9 mouse cellular contexts compared by ENCODE assay signal in the genomic region with DNA sequence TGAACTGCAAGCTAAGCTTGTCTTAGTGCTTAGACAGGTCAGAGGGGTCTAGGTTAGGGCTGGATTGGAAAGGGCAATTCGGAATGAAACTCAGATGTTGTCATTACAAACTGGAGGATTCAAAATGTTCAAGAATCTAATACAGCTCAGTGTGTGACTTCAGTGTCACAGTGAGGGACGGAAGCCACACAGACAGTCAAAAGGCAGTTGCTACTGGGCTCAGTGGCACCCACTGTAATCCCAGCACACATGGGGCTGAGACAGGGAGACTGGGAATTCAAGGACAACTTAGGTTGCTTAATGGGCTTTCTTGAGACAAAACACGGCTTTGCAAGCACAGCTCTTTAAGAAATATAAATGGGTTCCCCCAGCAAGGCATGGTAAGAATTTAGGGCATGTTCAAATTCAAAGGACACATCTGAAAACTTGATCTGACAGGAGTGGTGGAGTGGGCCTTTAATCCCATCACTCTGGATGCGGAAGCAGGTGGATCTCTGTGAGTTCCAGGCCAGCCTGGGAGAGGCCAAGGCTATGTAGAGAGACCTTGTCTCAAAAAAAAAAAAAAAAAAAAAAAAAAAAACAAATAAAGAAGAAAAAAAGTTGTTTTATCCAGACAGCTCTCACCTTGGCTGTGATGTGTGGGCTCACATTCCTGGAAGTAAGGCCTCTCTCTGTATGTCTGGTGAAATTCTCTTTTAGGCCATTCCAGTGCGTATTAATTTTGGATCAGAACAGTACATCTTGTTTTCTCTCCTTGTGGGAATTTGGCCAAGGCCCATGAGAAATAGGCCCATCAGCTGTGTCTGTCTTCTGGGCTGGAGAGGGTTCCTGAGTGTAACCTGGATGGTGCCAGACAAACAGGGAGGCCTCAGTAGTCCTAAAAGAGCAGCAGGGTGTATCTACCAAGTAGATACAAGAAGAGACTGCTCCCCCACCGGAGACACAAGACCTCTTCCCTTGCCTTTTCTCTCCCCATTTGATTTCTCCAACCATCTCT.
DNase-seq lines count a peak whose midpoint lies in the region; ATAC-seq lines count a peak whose summit lies in the region.
"Had no signal": no experiment of that assay in that cellular context is flagged by ENCODE, and none has a peak within 500 bp of the region (broad histone marks: within the 10 kb centered on the region; RNA-seq: fewer than 3 reads in every experiment).

No protein-coding gene starts in this region.

- no peaks in the 10 kb centered on the region for H3K36me3 ChIP-seq in kidney, embryonic 15.5 days
- H3K36me3 ChIP-seq in embryonic facial prominence, embryonic 14.5 days (ENCODE audit: control insufficient read depth, insufficient read depth, low read length), result no peaks in the 10 kb centered on the region
- no peaks in the 10 kb centered on the region for H3K36me3 ChIP-seq in hindbrain, embryonic 14.5 days (replicated peaks; ENCODE audit: control insufficient read depth, insufficient read depth)
- no peaks in the 10 kb centered on the region for H3K36me3 ChIP-seq in midbrain, embryonic 13.5 days

- no peak overlapping the region; the same call in 1 of the 2 replicates for H3K27ac ChIP-seq in kidney, embryonic 15.5 days
- no peak overlapping the region; the same call in 1 of the 2 replicates for H3K27ac ChIP-seq in embryonic facial prominence, embryonic 14.5 days (replicated peaks; ENCODE audit: low read depth, low read length)
- peak overlapping the region; percentile 93 for H3K27ac ChIP-seq in hindbrain, embryonic 14.5 days
- peak overlapping the region; percentile 91 for H3K27ac ChIP-seq in midbrain, embryonic 13.5 days

- peaks cover 47% of the 10 kb centered on the region for H3K4me1 ChIP-seq in kidney, embryonic 15.5 days
- peaks cover 32% of the 10 kb centered on the region for H3K4me1 ChIP-seq in embryonic facial prominence, embryonic 14.5 days (ENCODE audit: control insufficient read depth, insufficient read depth, low read length)
- H3K4me1 ChIP-seq in hindbrain, embryonic 14.5 days (replicated peaks; ENCODE audit: control insufficient read depth, insufficient read depth, low read length), result peaks cover 46% of the 10 kb centered on the region
- peaks cover 64% of the 10 kb centered on the region for H3K4me1 ChIP-seq in midbrain, embryonic 13.5 days (replicated peaks)

- WGBS in kidney, embryonic 15.5 days, result 77% methylated on average over 6 of the region's 6 CpGs
- 56% methylated on average over 6 of the region's 6 CpGs for WGBS in embryonic facial prominence, embryonic 14.5 days
- WGBS in hindbrain, embryonic 14.5 days, result 63% methylated on average over 6 of the region's 6 CpGs
- WGBS in midbrain, embryonic 13.5 days, result 55% methylated on average over 6 of the region's 6 CpGs

- no peaks in the 10 kb centered on the region for H3K9me3 ChIP-seq in kidney, embryonic 15.5 days (replicated peaks)
- H3K9me3 ChIP-seq in embryonic facial prominence, embryonic 14.5 days (ENCODE audit: control insufficient read depth, low read length), result no peaks in the 10 kb centered on the region
- H3K9me3 ChIP-seq in hindbrain, embryonic 14.5 days (ENCODE audit: control insufficient read depth, low read length), result no peaks in the 10 kb centered on the region
- no peaks in the 10 kb centered on the region for H3K9me3 ChIP-seq in midbrain, embryonic 13.5 days

- no peak overlapping the region for H3K4me3 ChIP-seq in kidney, embryonic 15.5 days (replicated peaks)
- H3K4me3 ChIP-seq in embryonic facial prominence, embryonic 14.5 days (ENCODE audit: low read depth, low read length), result no peak overlapping the region
- no peak overlapping the region for H3K4me3 ChIP-seq in hindbrain, embryonic 14.5 days (replicated peaks; ENCODE audit: low read length)
- H3K4me3 ChIP-seq in midbrain, embryonic 13.5 days (replicated peaks), result no peak overlapping the region

- no peak for DNase-seq in kidney, adult 11 months
- DNase-seq in embryonic facial prominence, embryonic 14.5 days (ENCODE audit: low spot score), result no peak
- DNase-seq in hindbrain, embryonic 14.5 days (ENCODE audit: low spot score), result no peak
- no peak for DNase-seq in frontal cortex, postnatal 25 days (ENCODE audit: low spot score in 2 of 2)
- no peak for DNase-seq in urinary bladder, postnatal 25 days (ENCODE audit: low spot score)
- DNase-seq in testis, postnatal 14 days (ENCODE audit: low spot score), result no peak
- DNase-seq: gastrocnemius, postnatal 10 days had no signal

- H3K9ac ChIP-seq in kidney, embryonic 15.5 days, result no peak overlapping the region
- H3K9ac ChIP-seq in embryonic facial prominence, embryonic 14.5 days (ENCODE audit: low read depth, low read length), result no peak overlapping the region
- no peak overlapping the region for H3K9ac ChIP-seq in hindbrain, embryonic 14.5 days
- H3K9ac ChIP-seq in midbrain, embryonic 13.5 days (replicated peaks), result no peak overlapping the region; the same call in 1 of the 2 replicates

- no peak for ATAC-seq in kidney, embryonic 15.5 days (replicated peaks; ENCODE audit: low FRiP score)
- no peak for ATAC-seq in embryonic facial prominence, embryonic 14.5 days (ENCODE audit: low read depth)
- no peak; the same call in 1 of the 2 replicates for ATAC-seq in hindbrain, embryonic 14.5 days (ENCODE audit: low FRiP score)
- no peak; the same call in 1 of the 2 replicates for ATAC-seq in midbrain, embryonic 13.5 days

- H3K4me2 ChIP-seq in kidney, embryonic 15.5 days, result peak overlapping the region; percentile 64
- H3K4me2 ChIP-seq in embryonic facial prominence, embryonic 14.5 days (ENCODE audit: low read depth, low read length), result peak overlapping the region; percentile 55
- peak overlapping the region; percentile 56 for H3K4me2 ChIP-seq in hindbrain, embryonic 14.5 days (replicated peaks)
- H3K4me2 ChIP-seq in midbrain, embryonic 13.5 days (replicated peaks), result peak overlapping the region; percentile 54

- H3K27me3 ChIP-seq in kidney, embryonic 15.5 days, result peaks cover 51% of the 10 kb centered on the region
- H3K27me3 ChIP-seq in embryonic facial prominence, embryonic 14.5 days (replicated peaks; ENCODE audit: control insufficient read depth, insufficient read depth, low read length), result peaks cover 33% of the 10 kb centered on the region
- H3K27me3 ChIP-seq in hindbrain, embryonic 14.5 days (ENCODE audit: control insufficient read depth, insufficient read depth, low read length), result peaks cover 38% of the 10 kb centered on the region
- peaks cover 51% of the 10 kb centered on the region for H3K27me3 ChIP-seq in midbrain, embryonic 13.5 days

Comparison
In these comparisons a context has a peak if more than half of its experiments do, and no peak if none do; other contexts are left out.
1. H3K27ac ChIP-seq: peak in hindbrain, embryonic 14.5 days (single experiment) and midbrain, embryonic 13.5 days (single experiment); none in kidney, embryonic 15.5 days (single experiment) and embryonic facial prominence, embryonic 14.5 days (single experiment).
2. Peak in every context shown above with its lines, with median percentiles within 50 percentile points of each other: H3K4me2 ChIP-seq.